Mouse (Mus musculus): Measurements from ENCODE around the gene Il9. TPM values are rescaled to one million over a fixed set of nuclear protein-coding genes. Genes with fewer than 3 reads are reported as not detected.
A peak's percentile ranks its signal among the peaks of the same experiment; 100 is the strongest.

Gene Il9
- polyA plus RNA-seq, 1 experiment from 2014 or later = not detected

DNA sequence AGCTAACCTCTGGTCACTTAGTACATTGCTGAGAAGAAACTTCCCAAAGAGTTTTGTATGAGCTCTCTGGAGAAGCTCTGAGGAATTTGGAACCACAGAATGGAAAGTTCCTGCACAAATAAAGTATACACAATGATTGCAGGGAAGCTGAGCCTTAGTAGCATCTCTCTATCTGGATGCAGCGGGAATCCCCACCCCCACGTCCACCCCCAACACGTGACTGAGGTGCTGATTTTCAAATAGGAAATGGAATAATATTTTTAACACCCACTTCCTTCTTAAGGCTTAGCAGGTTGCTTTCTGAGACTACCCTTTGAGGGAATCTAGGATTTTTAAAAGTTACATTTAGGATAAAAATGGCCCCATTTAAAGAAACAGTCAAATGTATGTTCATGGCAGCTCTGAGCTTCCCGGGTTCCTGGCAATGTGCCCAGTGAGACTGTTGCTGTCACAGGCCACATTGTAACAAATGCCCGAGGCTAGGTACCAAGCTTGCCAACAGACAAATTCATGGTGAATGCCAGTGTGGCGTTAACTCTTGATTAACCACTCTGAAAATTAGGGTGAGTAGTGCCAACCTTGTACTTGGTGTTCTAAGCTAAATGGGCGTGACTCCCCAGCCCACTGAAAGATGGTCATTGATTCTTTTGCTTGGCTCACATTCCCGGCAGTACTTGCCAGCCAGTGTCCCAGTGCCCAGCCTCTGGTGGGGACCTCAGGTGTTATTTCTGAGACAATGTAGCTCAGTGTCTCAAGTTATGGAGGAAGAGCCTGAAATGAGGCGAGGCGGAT is 32.6 kb downstream of the Il9 start:
- no peak overlapping the region for H3K4me3 ChIP-seq (ENCODE audit: low read depth, low read length)
- H3K4me2 ChIP-seq (ENCODE audit: low read depth, low read length) = no peak overlapping the region
- H3K4me1 ChIP-seq (ENCODE audit: insufficient read depth) = no peaks in the 10 kb centered on the region
- no peaks in the 10 kb centered on the region; the same call in 1 of the 2 replicates for H3K36me3 ChIP-seq (replicated peaks; ENCODE audit: insufficient read depth, low read length)
- DNase-seq (no peak), ATAC-seq (no peak)
- no peak overlapping the region for H3K27ac ChIP-seq (ENCODE audit: low read depth)
- H3K9me3 ChIP-seq (ENCODE audit: low read length) = no peaks in the 10 kb centered on the region
- WGBS (ENCODE audit: insufficient replicate concordance) = 66% methylated on average over 10 of the region's 10 CpGs
- H3K27me3 ChIP-seq (ENCODE audit: insufficient read depth, low read length) = no peaks in the 10 kb centered on the region
- TF ChIP-seq CTCF (IDR thresholded peaks at IDR 0.05; ENCODE audit: low read depth) (no peak), EP300 (IDR thresholded peaks at IDR 0.05; ENCODE audit: low read depth) (no peak)
- no peak overlapping the region for H3K9ac ChIP-seq (replicated peaks)

DNA sequence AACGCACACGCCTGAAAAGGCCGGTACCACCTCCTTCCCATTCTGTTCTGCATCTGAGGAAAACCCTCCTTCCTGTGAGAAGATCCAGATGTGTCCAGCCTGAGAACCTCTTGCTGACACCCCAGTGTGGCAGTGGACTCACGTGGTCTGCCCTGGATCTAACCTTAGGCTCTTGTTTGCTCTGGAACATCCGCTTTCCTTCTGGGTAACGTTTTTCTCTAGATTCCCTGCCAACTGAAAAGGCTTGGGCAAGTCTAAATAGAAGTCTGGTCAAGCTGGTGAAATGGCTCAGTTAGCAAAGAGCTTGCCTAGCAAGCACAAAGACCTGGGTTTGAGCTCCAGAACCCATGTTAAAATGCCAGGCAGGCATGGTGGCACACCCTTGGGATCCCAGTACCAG is 37.0 kb downstream of the Il9 start:
- Histone ChIP-seq H3K4me2 (ENCODE audit: low read depth, low read length) (no peak overlapping the region), H3K4me1 (ENCODE audit: insufficient read depth) (no peaks in the 10 kb centered on the region), H3K27me3 (ENCODE audit: insufficient read depth, low read length) (no peaks in the 10 kb centered on the region), H3K4me3 (ENCODE audit: low read depth, low read length) (no peak overlapping the region), H3K36me3 (replicated peaks; ENCODE audit: insufficient read depth, low read length) (no peaks in the 10 kb centered on the region), H3K9ac (replicated peaks) (no peak overlapping the region), H3K27ac (ENCODE audit: low read depth) (no peak overlapping the region), H3K9me3 (ENCODE audit: low read length) (peaks cover 3% of the 10 kb centered on the region; the same call in 1 of the 2 replicates)
- WGBS (ENCODE audit: insufficient replicate concordance) = 80% methylated on average over 6 of the region's 6 CpGs
- no peak for DNase-seq
- no peak for ATAC-seq
- no peak for TF ChIP-seq EP300 (IDR thresholded peaks at IDR 0.05; ENCODE audit: low read depth)
- no peak for TF ChIP-seq CTCF (IDR thresholded peaks at IDR 0.05; ENCODE audit: low read depth)

DNA sequence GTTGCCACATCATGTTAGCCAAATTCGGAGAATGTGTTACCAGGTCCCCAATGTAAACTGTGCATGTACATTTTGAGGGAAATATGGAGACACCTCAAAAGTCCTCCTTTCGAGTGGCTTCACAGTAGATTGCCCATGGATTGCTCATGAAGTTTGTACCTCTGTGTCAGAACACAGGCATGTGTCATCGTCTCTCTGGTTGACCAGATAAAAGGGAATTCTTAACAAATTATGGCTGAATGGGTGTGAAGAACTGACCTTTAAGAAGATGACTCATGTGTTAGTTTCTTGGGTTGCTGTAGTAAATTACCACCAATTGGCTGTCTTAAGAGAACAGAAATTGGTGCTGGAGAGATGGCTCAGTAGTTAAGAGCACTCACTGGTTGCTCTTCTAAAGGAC is 37.9 kb downstream of the Il9 start:
- H3K4me1 ChIP-seq (ENCODE audit: insufficient read depth) = no peaks in the 10 kb centered on the region
- ATAC-seq = no peak
- H3K27me3 ChIP-seq (ENCODE audit: insufficient read depth, low read length) = no peaks in the 10 kb centered on the region
- no peak for DNase-seq
- 85% methylated on average over 3 of the region's 3 CpGs for WGBS (ENCODE audit: insufficient replicate concordance)
- no peak for TF ChIP-seq EP300 (IDR thresholded peaks at IDR 0.05; ENCODE audit: low read depth)
- TF ChIP-seq CTCF (IDR thresholded peaks at IDR 0.05; ENCODE audit: low read depth) = no peak
- H3K36me3 ChIP-seq (replicated peaks; ENCODE audit: insufficient read depth, low read length) = no peaks in the 10 kb centered on the region
- no peak overlapping the region for H3K4me2 ChIP-seq (ENCODE audit: low read depth, low read length)
- no peak overlapping the region for H3K9ac ChIP-seq (replicated peaks)
- peaks cover 3% of the 10 kb centered on the region; the same call in 1 of the 2 replicates for H3K9me3 ChIP-seq (ENCODE audit: low read length)
- no peak overlapping the region for H3K4me3 ChIP-seq (ENCODE audit: low read depth, low read length)
- no peak overlapping the region for H3K27ac ChIP-seq (ENCODE audit: low read depth)

DNA sequence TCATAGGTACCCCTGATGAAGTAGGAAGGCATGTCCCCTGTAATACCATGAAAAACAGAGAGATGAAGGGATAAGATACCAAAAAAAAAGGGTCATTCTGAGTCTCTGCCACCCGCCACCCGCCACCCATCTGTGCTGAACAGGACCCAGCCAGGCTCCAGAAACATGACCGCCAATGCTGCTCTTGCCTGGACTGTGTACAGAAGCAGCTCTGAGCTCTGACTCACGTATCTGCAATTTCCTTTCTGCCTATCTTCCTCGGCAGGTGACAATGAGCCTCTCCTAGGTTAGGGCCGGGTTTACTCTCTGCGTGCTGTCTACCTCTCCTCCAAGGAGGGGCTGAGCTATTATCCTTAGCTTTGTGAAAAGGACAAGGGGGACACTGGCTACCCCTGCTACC is 38.6 kb downstream of the Il9 start:
- ATAC-seq = no peak
- H3K9ac ChIP-seq (replicated peaks) = no peak overlapping the region

DNA sequence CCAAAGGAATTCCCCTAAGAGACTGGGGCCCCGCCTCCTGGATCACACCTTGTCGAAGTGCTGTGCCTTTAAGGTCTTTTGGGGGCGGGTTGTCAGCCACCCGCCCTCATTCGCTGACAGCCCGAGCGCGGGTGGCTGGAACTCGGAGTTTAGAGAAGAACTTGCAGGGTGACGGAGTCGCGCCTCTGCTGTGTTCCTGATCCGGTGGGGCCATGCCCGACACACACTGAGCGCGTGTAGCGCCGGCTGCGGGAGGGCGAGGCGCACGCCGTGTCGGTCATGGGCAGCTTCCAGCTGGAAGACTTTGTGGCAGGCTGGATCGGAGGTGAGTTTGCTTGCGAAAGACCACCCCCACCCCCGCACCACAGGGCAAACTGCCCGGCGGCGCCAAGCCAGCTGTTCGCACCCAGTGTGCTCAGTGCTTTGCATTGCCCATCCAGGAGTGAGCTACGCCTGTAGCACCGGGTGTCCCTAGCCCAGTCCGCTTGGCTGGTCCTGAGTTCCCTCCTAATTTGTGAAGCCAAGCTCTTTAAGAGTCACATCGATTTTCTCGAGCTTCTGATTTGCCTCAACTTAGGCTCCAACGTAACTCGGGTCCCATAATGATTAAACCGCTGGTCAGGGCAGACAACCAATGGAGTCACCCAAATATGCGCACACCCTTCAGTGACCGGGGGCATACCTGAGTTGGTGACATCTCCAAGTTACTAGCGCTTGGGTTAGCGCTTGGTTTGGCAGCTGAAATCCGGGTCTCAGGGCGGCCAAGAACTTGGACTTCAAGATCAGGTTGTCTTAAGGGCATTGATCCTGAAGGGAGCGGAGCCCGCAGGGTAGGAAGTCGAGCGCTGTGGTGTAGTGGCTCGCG is 43.6 kb downstream of the Il9 start, which contains the start of gene Slc25a48:
TSS of gene Slc25a48 (plus strand) at position 145 of the 865 bp plus-strand sequence.
- Histone ChIP-seq H3K27ac (ENCODE audit: low read depth) (peak within 1 kb of the TSS; percentile 94), H3K4me3 (ENCODE audit: low read depth, low read length) (peak within 1 kb of the TSS; percentile 53), H3K4me2 (ENCODE audit: low read depth, low read length) (peak within 1 kb of the TSS; percentile 63), H3K9ac (replicated peaks) (peak within 1 kb of the TSS; percentile 54), H3K27me3 (ENCODE audit: insufficient read depth, low read length) (peaks cover 11% of the 10 kb centered on the region; the same call in 1 of the 2 replicates), H3K36me3 (replicated peaks; ENCODE audit: insufficient read depth, low read length) (no peaks in the 10 kb centered on the region), H3K9me3 (ENCODE audit: low read length) (peaks cover 3% of the 10 kb centered on the region; the same call in 1 of the 2 replicates), H3K4me1 (ENCODE audit: insufficient read depth) (no peaks in the 10 kb centered on the region; the same call in none of the 2 replicates)
- TF ChIP-seq CTCF (IDR thresholded peaks at IDR 0.05; ENCODE audit: low read depth) = no peak
- 0 out of 2 replicates have a peak, but pooled peaks have one; percentile 36 for TF ChIP-seq EP300 (IDR thresholded peaks at IDR 0.05; ENCODE audit: low read depth)
- peak; percentile 71 for DNase-seq
- ATAC-seq = peak; percentile 93
- WGBS (ENCODE audit: insufficient replicate concordance) = 3% methylated on average over 51 of the region's 51 CpGs

More for the DNA sequence above, 38.6 kb downstream of the Il9 start:
- TF ChIP-seq EP300 (IDR thresholded peaks at IDR 0.05; ENCODE audit: low read depth) (no peak), CTCF (IDR thresholded peaks at IDR 0.05; ENCODE audit: low read depth) (no peak)
- Histone ChIP-seq H3K4me3 (ENCODE audit: low read depth, low read length) (no peak overlapping the region), H3K4me1 (ENCODE audit: insufficient read depth) (no peaks in the 10 kb centered on the region), H3K27ac (ENCODE audit: low read depth) (no peak overlapping the region), H3K9me3 (ENCODE audit: low read length) (peaks cover 3% of the 10 kb centered on the region; the same call in 1 of the 2 replicates), H3K36me3 (replicated peaks; ENCODE audit: insufficient read depth, low read length) (no peaks in the 10 kb centered on the region), H3K4me2 (ENCODE audit: low read depth, low read length) (no peak overlapping the region), H3K27me3 (ENCODE audit: insufficient read depth, low read length) (peaks cover 3% of the 10 kb centered on the region; the same call in 1 of the 2 replicates)
- no peak for DNase-seq
- 64% methylated on average over 7 of the region's 7 CpGs for WGBS (ENCODE audit: insufficient replicate concordance)

All from liver, postnatal 0 days (tissue).